Mouse (Mus musculus) heart, embryonic 16.5 days (tissue): Measurements from ENCODE around the gene Med13l. TPM values are rescaled to one million over a fixed set of nuclear protein-coding genes. Genes with fewer than 3 reads are reported as not detected.

ENCODE experiments used
- ATAC-seq: fragments of 200-750 bp; cut with Nextera tagmentation; replicated peaks from 2 replicates; pipeline ENCODE4 v1.8.0; 2017; ENCODE audit warnings: moderate number of reproducible peaks; ENCODE audit not compliant: insufficient read depth, low FRiP score; ENCODE audit errors: extremely low read depth
- H3K27ac ChIP-seq: fragments of 300-500 bp; sonication (generic); 2 replicates; pipeline ENCODE4 v1.5.1; 2014; ENCODE audit warnings: mild to moderate bottlenecking, low read length, control low read depth, moderate library complexity
- H3K27me3 ChIP-seq: fragments of 300-500 bp; sonication (generic); 2 replicates; pipeline ENCODE4 v1.6.1; 2014; ENCODE audit warnings: low read length, mixed read lengths; ENCODE audit not compliant: control insufficient read depth, insufficient read depth
- H3K36me3 ChIP-seq: fragments of 300-500 bp; sonication (generic); 2 replicates; pipeline ENCODE4 v1.6.1; 2014; ENCODE audit not compliant: control insufficient read depth, insufficient read depth
- H3K4me1 ChIP-seq: fragments of 300-500 bp; sonication (generic); 2 replicates; pipeline ENCODE4 v1.6.1; 2014; ENCODE audit warnings: low read length, mixed read lengths; ENCODE audit not compliant: control insufficient read depth, insufficient read depth
- H3K4me2 ChIP-seq: fragments of 300-500 bp; sonication (generic); 2 replicates; pipeline ENCODE4 v1.6.1; 2014; ENCODE audit warnings: low read depth, mild to moderate bottlenecking, control low read depth, low read length
- H3K4me3 ChIP-seq: fragments of 300-500 bp; sonication (generic); 2 replicates; pipeline ENCODE4 v1.5.1; 2014; ENCODE audit warnings: mild to moderate bottlenecking, control low read depth, low read length
- H3K9ac ChIP-seq: fragments of 300-500 bp; sonication (generic); 2 replicates; pipeline ENCODE4 v1.6.1; 2014; ENCODE audit warnings: low read length, control low read depth
- H3K9me3 ChIP-seq: fragments of 300-500 bp; sonication (generic); replicated peaks from 2 replicates; pipeline ENCODE4 v1.6.1; 2016; ENCODE audit warnings: low read length; ENCODE audit not compliant: control insufficient read depth
- WGBS: fragments of 180-500 bp; shearing (Covaris S2); extraction: QIAGEN DNeasy Blood & Tissue Kit; methylation state at CpG from one replicate; pipeline ENCODE4 v1.1.7; 2014; 5-methylcytosine and 5-hydroxymethylcytosine counted together
- polyA plus RNA-seq: library from polyadenylated mRNA; unstranded; fragments of >200 nt; fragmentation: Nextera tagmentation; extraction: Ambion mirVana; gene quantifications from 2 replicates; pipeline ENCODE4 v1.2.1, GENCODE M21; 2015

Gene Med13l
- polyA plus RNA-seq, 1 experiment from 2014 or later = 6.7 TPM

DNA sequence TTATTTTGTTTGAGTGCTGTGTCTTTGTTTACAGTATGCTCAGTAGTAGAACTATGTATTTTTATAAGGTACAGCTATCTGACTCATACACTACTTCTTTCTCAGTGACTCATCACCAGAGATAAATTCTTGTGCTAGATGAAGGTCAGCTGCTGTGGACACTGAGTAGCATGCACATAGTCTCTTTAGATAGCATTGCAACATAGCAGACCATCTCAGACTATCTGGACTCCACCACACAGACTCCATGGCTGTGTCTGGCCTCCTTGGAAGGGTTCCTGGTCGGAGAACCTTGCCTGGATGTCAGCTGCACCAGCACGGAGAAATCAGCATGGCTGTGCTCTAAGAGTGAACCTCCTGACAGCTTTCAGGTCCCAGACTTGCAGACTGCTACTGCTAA, 99.2 kb downstream of the Med13l start:
- no peak overlapping the region for H3K4me3 ChIP-seq
- no peak; the same call in 1 of the 2 replicates for ATAC-seq
- no peak overlapping the region for H3K4me2 ChIP-seq
- 29% methylated on average over 2 of the region's 2 CpGs for WGBS
- H3K4me1 ChIP-seq = peaks cover 34% of the 10 kb centered on the region
- no peak overlapping the region for H3K9ac ChIP-seq
- H3K36me3 ChIP-seq = no peaks in the 10 kb centered on the region
- no peaks in the 10 kb centered on the region for H3K9me3 ChIP-seq
- peak overlapping the region; percentile 9; the same call in 1 of the 2 replicates for H3K27ac ChIP-seq
- no peaks in the 10 kb centered on the region for H3K27me3 ChIP-seq

DNA sequence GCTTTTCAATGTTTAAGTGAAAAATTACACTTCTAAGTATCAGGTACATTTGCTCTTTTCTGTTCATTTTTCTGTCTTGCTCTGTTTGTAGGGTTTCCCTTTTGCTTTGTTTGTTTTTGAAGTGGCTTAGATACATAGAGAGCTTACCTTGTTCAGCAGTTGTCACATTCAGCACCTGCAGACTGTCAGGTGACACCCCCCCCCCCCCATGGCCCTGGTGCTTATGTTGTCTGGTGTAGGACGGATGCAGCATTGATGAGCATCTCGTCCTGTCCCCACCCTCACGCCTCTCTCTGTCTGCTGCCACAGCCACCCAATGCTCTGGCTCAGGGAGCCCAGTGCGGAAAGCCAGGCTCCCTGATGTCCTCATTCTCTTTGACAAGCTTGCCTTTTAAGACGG, 101.3 kb downstream of the Med13l start:
- 62% methylated on average over 5 of the region's 5 CpGs for WGBS
- no peak for ATAC-seq
- H3K36me3 ChIP-seq = no peaks in the 10 kb centered on the region
- H3K27me3 ChIP-seq = no peaks in the 10 kb centered on the region
- H3K4me1 ChIP-seq = peaks cover 34% of the 10 kb centered on the region
- H3K4me3 ChIP-seq = no peak overlapping the region
- no peak overlapping the region for H3K9ac ChIP-seq
- no peaks in the 10 kb centered on the region for H3K9me3 ChIP-seq
- no peak overlapping the region for H3K4me2 ChIP-seq
- H3K27ac ChIP-seq = no peak overlapping the region

DNA sequence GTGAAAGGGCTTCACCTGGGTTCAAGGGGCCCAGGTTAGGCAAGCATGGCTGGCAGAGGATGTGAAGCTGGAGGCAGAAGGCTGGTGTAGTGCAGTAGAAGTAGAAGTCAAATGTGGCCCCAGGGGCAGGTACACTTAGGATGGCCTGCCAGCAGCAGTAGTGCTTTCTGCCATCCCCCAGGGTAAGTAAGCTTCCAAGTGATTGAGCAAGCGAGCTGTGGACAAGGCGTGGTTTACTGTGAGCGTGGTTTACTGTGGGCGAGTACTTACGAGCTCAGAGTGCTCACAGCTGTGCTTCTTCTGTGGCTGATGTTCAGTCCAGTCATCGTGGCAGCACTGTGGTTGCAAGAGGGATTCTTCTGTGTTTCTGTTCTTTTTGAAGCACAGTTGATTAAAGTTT, 103.5 kb downstream of the Med13l start:
- H3K4me1 ChIP-seq = peaks cover 38% of the 10 kb centered on the region
- no peak overlapping the region for H3K9ac ChIP-seq
- ATAC-seq = no peak
- no peaks in the 10 kb centered on the region for H3K27me3 ChIP-seq
- no peak overlapping the region for H3K27ac ChIP-seq
- no peaks in the 10 kb centered on the region for H3K9me3 ChIP-seq
- no peaks in the 10 kb centered on the region for H3K36me3 ChIP-seq
- no peak overlapping the region for H3K4me3 ChIP-seq
- 78% methylated on average over 6 of the region's 6 CpGs for WGBS
- no peak overlapping the region for H3K4me2 ChIP-seq

DNA sequence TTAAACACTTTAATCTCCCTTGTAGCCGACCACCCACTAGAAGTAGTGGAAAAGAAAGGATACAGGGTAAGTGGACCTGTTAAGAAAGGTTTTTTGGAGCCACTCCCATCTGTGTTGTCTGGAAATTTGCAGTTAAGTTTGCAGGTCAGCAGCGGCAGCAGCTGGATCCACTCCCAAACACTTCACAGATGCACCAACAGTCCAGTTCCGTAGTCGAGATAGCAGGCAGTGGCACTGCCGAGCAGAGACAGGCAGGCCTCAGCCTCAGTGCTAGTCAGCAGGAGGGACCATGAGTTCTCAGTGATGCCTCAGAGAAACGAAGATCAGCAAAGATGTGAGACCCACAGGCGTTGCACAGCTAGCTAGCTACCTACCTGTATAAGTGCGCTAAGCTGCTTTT, 104.5 kb downstream of the Med13l start:
- WGBS = 60% methylated on average over 8 of the region's 8 CpGs
- Histone ChIP-seq H3K4me1 (peaks cover 34% of the 10 kb centered on the region), H3K27me3 (no peaks in the 10 kb centered on the region), H3K4me2 (no peak overlapping the region), H3K36me3 (no peaks in the 10 kb centered on the region), H3K9me3 (no peaks in the 10 kb centered on the region), H3K4me3 (no peak overlapping the region), H3K27ac (no peak overlapping the region), H3K9ac (no peak overlapping the region)
- ATAC-seq = no peak

DNA sequence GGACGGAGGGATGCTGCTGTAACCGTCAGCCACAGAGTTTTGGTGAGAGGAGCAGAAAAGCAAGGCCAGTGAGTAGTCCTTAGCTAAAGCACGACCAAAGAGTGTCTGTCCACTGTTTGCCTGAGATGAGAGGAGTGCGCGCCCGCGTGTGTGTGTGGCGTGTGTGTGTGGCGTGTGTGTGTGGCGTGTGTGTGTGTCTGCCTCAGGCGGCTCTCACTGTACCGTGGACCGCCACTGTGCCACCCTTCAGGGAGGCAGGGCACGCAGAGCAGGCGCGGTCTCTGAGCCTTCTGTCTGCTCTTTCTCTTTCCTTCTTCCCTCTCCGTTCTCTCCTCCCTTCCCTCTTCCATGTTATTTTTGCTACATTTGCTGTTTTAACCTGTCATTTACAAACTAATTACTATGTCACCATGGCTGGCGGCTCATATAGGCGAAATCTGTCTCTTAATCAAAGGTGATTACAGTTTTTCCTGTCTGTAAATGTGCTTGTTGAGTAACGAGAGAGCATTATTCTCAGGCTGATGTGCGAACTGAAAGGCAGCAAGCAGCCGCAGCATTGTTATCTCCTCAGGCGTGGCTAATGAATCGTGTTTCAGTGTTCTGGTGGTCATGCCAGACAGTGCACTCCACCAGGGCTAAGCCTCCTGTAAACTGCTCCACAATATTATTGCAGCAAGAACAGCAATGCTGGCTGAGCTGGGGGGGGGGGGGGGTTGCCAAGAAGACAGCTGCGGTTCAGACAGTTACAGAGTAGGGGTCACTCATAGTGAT, 106.1 kb downstream of the Med13l start:
- ATAC-seq = peak; percentile 61
- Histone ChIP-seq H3K4me2 (peak overlapping the region; percentile 56), H3K9ac (peak overlapping the region; percentile 27), H3K4me3 (peak overlapping the region; percentile 31), H3K27me3 (no peaks in the 10 kb centered on the region), H3K27ac (peak overlapping the region; percentile 47), H3K4me1 (peaks cover 29% of the 10 kb centered on the region), H3K36me3 (no peaks in the 10 kb centered on the region), H3K9me3 (no peaks in the 10 kb centered on the region)
- WGBS = 43% methylated on average over 25 of the region's 25 CpGs

DNA sequence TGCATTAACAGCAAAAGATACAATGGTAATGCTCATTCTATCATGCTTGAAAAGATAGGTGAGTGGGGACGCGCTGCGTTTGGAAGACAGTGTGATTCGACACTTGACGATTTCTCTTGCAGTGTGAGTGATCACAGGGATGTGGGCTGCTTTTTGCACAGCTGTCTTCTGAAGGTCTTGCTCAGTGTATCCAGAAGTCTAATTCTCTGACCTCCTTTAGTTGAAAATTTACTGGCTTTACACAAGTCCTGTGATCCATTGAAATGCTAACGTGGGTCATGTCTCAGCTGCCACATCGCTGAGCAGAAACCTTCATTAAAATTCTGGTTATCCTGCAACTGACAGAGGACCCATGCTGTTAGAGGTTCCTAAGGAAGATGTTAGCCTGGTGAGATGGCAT, 107.4 kb downstream of the Med13l start:
- ATAC-seq = no peak
- Histone ChIP-seq H3K9me3 (no peaks in the 10 kb centered on the region), H3K4me2 (no peak overlapping the region), H3K4me3 (no peak overlapping the region), H3K9ac (no peak overlapping the region), H3K27ac (no peak overlapping the region), H3K27me3 (no peaks in the 10 kb centered on the region), H3K4me1 (peaks cover 32% of the 10 kb centered on the region), H3K36me3 (no peaks in the 10 kb centered on the region)
- WGBS = 63% methylated on average over 7 of the region's 7 CpGs

DNA sequence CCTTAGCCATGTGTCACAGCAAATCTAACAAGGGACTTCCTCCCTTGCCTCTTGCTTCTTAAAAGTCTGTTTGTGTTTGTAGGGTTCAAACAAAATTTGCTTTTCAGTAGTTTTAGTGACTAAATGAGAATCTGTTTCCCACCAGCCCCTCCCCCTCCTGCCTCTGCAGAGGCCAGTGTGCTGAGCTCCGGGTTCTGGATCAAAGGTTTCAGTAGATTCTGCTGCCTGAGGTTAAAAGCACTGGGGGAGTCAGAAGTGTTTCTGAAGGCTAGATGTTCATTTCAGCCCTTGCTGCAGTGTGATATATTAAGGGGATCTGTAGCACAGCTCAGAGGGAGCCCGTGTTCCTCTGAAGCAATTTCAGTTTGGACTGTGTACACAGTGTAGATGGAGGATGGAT, 108.5 kb downstream of the Med13l start:
- no peak for ATAC-seq
- Histone ChIP-seq H3K27me3 (no peaks in the 10 kb centered on the region), H3K4me1 (peaks cover 42% of the 10 kb centered on the region), H3K9me3 (no peaks in the 10 kb centered on the region), H3K27ac (no peak overlapping the region), H3K4me3 (no peak overlapping the region), H3K4me2 (no peak overlapping the region), H3K36me3 (no peaks in the 10 kb centered on the region), H3K9ac (no peak overlapping the region)
- 35% methylated on average over 2 of the region's 2 CpGs for WGBS

DNA sequence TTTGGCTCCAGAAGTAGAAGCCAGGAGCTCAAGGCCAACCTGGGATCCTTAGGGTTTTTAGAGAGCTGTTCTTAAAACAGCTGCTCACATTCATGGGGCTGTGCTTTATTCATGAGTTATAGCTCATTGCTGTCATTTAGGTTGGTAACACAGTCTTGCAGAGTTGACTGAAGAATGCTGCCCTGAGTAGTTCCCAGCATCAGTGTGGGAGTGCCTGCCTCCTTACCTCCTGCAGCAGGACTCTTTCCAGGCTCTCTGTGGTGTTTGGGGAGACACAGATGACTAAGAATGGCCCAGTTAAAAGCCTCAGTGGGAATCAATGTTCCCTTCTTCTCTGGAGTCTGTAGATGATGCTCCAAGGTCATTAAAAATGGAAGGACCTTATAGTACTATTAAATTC, 111.6 kb downstream of the Med13l start:
- H3K9ac ChIP-seq = no peak overlapping the region
- no peak overlapping the region for H3K27ac ChIP-seq
- H3K4me3 ChIP-seq = no peak overlapping the region
- ATAC-seq = no peak
- H3K4me1 ChIP-seq = peaks cover 56% of the 10 kb centered on the region
- H3K36me3 ChIP-seq = no peaks in the 10 kb centered on the region
- no peaks in the 10 kb centered on the region for H3K9me3 ChIP-seq
- no peaks in the 10 kb centered on the region for H3K27me3 ChIP-seq
- no peak overlapping the region for H3K4me2 ChIP-seq

DNA sequence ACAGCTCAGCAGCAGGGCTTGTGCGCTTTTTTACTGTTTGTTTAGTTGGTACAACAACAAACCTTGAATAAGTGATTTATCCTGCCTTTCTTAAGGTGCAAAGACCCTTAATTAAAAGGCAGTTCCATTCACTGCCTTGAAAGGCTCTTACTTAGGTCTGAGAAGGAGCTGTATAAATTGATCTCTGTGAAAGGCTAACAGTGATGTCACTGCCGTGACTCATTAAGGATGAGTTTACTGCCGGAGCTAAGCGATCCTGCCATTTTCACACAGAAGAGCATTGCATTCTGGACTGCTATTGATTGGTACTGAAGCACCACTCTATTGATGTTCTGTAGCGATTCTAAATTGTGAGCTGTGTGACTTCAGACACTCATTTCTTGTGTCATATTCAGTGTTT, 113.4 kb downstream of the Med13l start:
- H3K4me2 ChIP-seq = no peak overlapping the region
- H3K27me3 ChIP-seq = no peaks in the 10 kb centered on the region
- H3K4me3 ChIP-seq = no peak overlapping the region
- ATAC-seq = no peak
- H3K36me3 ChIP-seq = no peaks in the 10 kb centered on the region
- no peak overlapping the region for H3K9ac ChIP-seq
- WGBS = 55% methylated on average over 5 of the region's 5 CpGs
- peaks cover 54% of the 10 kb centered on the region for H3K4me1 ChIP-seq
- peak overlapping the region; percentile 86 for H3K27ac ChIP-seq
- H3K9me3 ChIP-seq = no peaks in the 10 kb centered on the region
